Mouse (Mus musculus): ENCODE results near the gene S100a1. TPM values are rescaled to one million over a fixed set of nuclear protein-coding genes. Genes with fewer than 3 reads are reported as not detected.
A peak's percentile ranks its signal among the peaks of the same experiment; 100 is the strongest.

Gene S100a1
- total RNA-seq (2021), result 100 to 1,000 TPM; 777 to 804 TPM

GRCm38 (mm10) chr3:90513796-90514590, at the start of gene S100a1, which contains the start of gene S100a13:
TSS of gene S100a1 (minus strand) at chr3:90514392.
TSS of gene S100a13 (plus strand) at chr3:90514435.
- DNase-seq (ENCODE audit: low spot score), result peak; percentile 77
- intact Hi-C loops (cut with DNase I), result loop anchor here (5.0 kb wide), 1 partner anchor 98 kb away; the partner anchor contains the start of gene S100a6

GRCm38 (mm10) chr3:90560008-90560628, 45.9 kb upstream of the S100a1 start, which contains the start of gene S100a3:
TSS of gene S100a3 (plus strand) at chr3:90560578.
- DNase-seq (ENCODE audit: low spot score), result no peak
- intact Hi-C loops (cut with DNase I), result no loop called here

- no peak for DNase-seq (ENCODE audit: low spot score)
- intact Hi-C loops (cut with DNase I), result no loop called here
Measured at GRCm38 (mm10) chr3:90555954-90556353, 41.8 kb upstream of the S100a1 start.

GRCm38 (mm10) chr3:90552231-90552630, 38.0 kb upstream of the S100a1 start:
- no peak for DNase-seq (ENCODE audit: low spot score)
- intact Hi-C loops (cut with DNase I), result no loop called here

- intact Hi-C loops (cut with DNase I), result no loop called here
Measured at GRCm38 (mm10) chr3:90550421-90550790, 36.2 kb upstream of the S100a1 start.

GRCm38 (mm10) chr3:90549676-90550420, 35.7 kb upstream of the S100a1 start:
- intact Hi-C loops (cut with DNase I), result no loop called here
- DNase-seq (ENCODE audit: low spot score), result no peak

More at GRCm38 (mm10) chr3:90550421-90550790, 36.2 kb upstream of the S100a1 start:
- no peak for DNase-seq (ENCODE audit: low spot score)

GRCm38 (mm10) chr3:90540904-90541303, 26.7 kb upstream of the S100a1 start:
- intact Hi-C loops (cut with DNase I), result loop anchor here (5.0 kb wide), 1 partner anchor 46 kb away; no protein-coding TSS in a partner anchor
- peak; percentile 62 for DNase-seq (ENCODE audit: low spot score)

GRCm38 (mm10) chr3:90537905-90538296, 23.7 kb upstream of the S100a1 start:
- DNase-seq (ENCODE audit: low spot score), result no peak
- intact Hi-C loops (cut with DNase I), result no loop called here

- DNase-seq (ENCODE audit: low spot score), result peak; percentile 79
- intact Hi-C loops (cut with DNase I), result no loop called here
Measured at GRCm38 (mm10) chr3:90537141-90537904, 23.1 kb upstream of the S100a1 start, which contains the start of gene S100a16. TSS of gene S100a16 (plus strand) at chr3:90537254.

- intact Hi-C loops (cut with DNase I), result no loop called here
- no peak for DNase-seq (ENCODE audit: low spot score)
Measured at GRCm38 (mm10) chr3:90535446-90535845, 21.3 kb upstream of the S100a1 start.

- intact Hi-C loops (cut with DNase I), result no loop called here
- no peak for DNase-seq (ENCODE audit: low spot score)
Measured at GRCm38 (mm10) chr3:90531713-90532112, 17.5 kb upstream of the S100a1 start.

GRCm38 (mm10) chr3:90527291-90527873, 13.2 kb upstream of the S100a1 start:
- intact Hi-C loops (cut with DNase I), result no loop called here
- DNase-seq (ENCODE audit: low spot score), result no peak

GRCm38 (mm10) chr3:90526580-90526979, 12.4 kb upstream of the S100a1 start, which contains the start of gene S100a14:
TSS of gene S100a14 (plus strand) at chr3:90526856.
- intact Hi-C loops (cut with DNase I), result no loop called here
- no peak for DNase-seq (ENCODE audit: low spot score)

GRCm38 (mm10) chr3:90526076-90526475, 11.9 kb upstream of the S100a1 start:
- intact Hi-C loops (cut with DNase I), result no loop called here
- no peak for DNase-seq (ENCODE audit: low spot score)

- intact Hi-C loops (cut with DNase I), result loop anchor here (1.0 to 2.0 kb wide), 3 partner anchors 59 to 128 kb away; no protein-coding TSS in a partner anchor
- peak; percentile 54 for DNase-seq (ENCODE audit: low spot score)
Measured at GRCm38 (mm10) chr3:90525421-90525820, 11.2 kb upstream of the S100a1 start.

- intact Hi-C loops (cut with DNase I), result no loop called here
- no peak for DNase-seq (ENCODE audit: low spot score)
Measured at GRCm38 (mm10) chr3:90517711-90518110, 3.5 kb upstream of the S100a1 start.

GRCm38 (mm10) chr3:90515789-90516188, 1.6 kb upstream of the S100a1 start:
- DNase-seq (ENCODE audit: low spot score), result no peak
- intact Hi-C loops (cut with DNase I), result no loop called here

GRCm38 (mm10) chr3:90515242-90515641, 1.1 kb upstream of the S100a1 start:
- intact Hi-C loops (cut with DNase I), result no loop called here
- DNase-seq (ENCODE audit: low spot score), result no peak

- intact Hi-C loops (cut with DNase I), result loop anchor here (5.0 kb wide), 1 partner anchor 98 kb away; the partner anchor contains the start of gene S100a6
- peak; percentile 70 for DNase-seq (ENCODE audit: low spot score)
Measured at GRCm38 (mm10) chr3:90514691-90515090, 499 bp upstream of the S100a1 start.

All from heart, postnatal 25 days (tissue).